Mouse (Mus musculus): ENCODE data around the gene Als2.

The Als2 gene

GRCm38 (mm10) chr1:59236856-59237441 is at the start of gene Als2:
Gene Als2, minus strand, starts transcription at chr1:59237231.
- DNase-seq (ENCODE audit: low spot score in 2 of 2) = peak; percentile 99 to 100

- DNase-seq (ENCODE audit: low spot score in 2 of 2) = no peak
Measured at GRCm38 (mm10) chr1:59286316-59286850, 49.4 kb upstream of the Als2 start.

GRCm38 (mm10) chr1:59285880-59286279 is 48.8 kb upstream of the Als2 start:
- DNase-seq (ENCODE audit: low spot score in 2 of 2) = no peak

- no peak for DNase-seq (ENCODE audit: low spot score in 2 of 2)
Measured at GRCm38 (mm10) chr1:59272189-59272588, 35.2 kb upstream of the Als2 start.

- DNase-seq (ENCODE audit: low spot score in 2 of 2) = no peak
Measured at GRCm38 (mm10) chr1:59269951-59270689, 33.1 kb upstream of the Als2 start.

GRCm38 (mm10) chr1:59269466-59269865 is 32.4 kb upstream of the Als2 start:
- no peak for DNase-seq (ENCODE audit: low spot score in 2 of 2)

GRCm38 (mm10) chr1:59268931-59269330 is 31.9 kb upstream of the Als2 start:
- DNase-seq (ENCODE audit: low spot score in 2 of 2) = no peak

- no peak for DNase-seq (ENCODE audit: low spot score in 2 of 2)
Measured at GRCm38 (mm10) chr1:59257736-59258135, 20.7 kb upstream of the Als2 start.

GRCm38 (mm10) chr1:59256751-59257231 is 19.8 kb upstream of the Als2 start, which contains the start of gene Cdk15:
Gene Cdk15, plus strand, starts transcription at chr1:59256906.
- no peak for DNase-seq (ENCODE audit: low spot score in 2 of 2)

GRCm38 (mm10) chr1:59253301-59253909 is 16.4 kb upstream of the Als2 start:
- peak in 1 of 2 experiments; percentile 12 for DNase-seq (ENCODE audit: low spot score in 2 of 2)

- no peak for DNase-seq (ENCODE audit: low spot score in 2 of 2)
Measured at GRCm38 (mm10) chr1:59252762-59253161, 15.7 kb upstream of the Als2 start.

- DNase-seq (ENCODE audit: low spot score in 2 of 2) = peak; percentile 40 to 73
Measured at GRCm38 (mm10) chr1:59247602-59248001, 10.6 kb upstream of the Als2 start.

GRCm38 (mm10) chr1:59243770-59244169 is 6.7 kb upstream of the Als2 start:
- no peak for DNase-seq (ENCODE audit: low spot score in 2 of 2)

- DNase-seq (ENCODE audit: low spot score in 2 of 2) = peak; percentile 29 to 61
Measured at GRCm38 (mm10) chr1:59237614-59238211, 682 bp upstream of the Als2 start.

- DNase-seq (ENCODE audit: low spot score in 2 of 2) = no peak
Measured at GRCm38 (mm10) chr1:59229187-59229586, 7.8 kb downstream of the Als2 start.

- no peak for DNase-seq (ENCODE audit: low spot score in 2 of 2)
Measured at GRCm38 (mm10) chr1:59228552-59228951, 8.5 kb downstream of the Als2 start.

- no peak for DNase-seq (ENCODE audit: low spot score in 2 of 2)
Measured at GRCm38 (mm10) chr1:59222101-59222825, 14.8 kb downstream of the Als2 start.

GRCm38 (mm10) chr1:59221591-59221990 is 15.4 kb downstream of the Als2 start:
- DNase-seq (ENCODE audit: low spot score in 2 of 2) = no peak

- DNase-seq (ENCODE audit: low spot score in 2 of 2) = no peak
Measured at GRCm38 (mm10) chr1:59220371-59220770, 16.7 kb downstream of the Als2 start.

GRCm38 (mm10) chr1:59215446-59215845 is 21.6 kb downstream of the Als2 start:
- DNase-seq (ENCODE audit: low spot score in 2 of 2) = peak in 1 of 2 experiments; percentile 13

- no peak for DNase-seq (ENCODE audit: low spot score in 2 of 2)
Measured at GRCm38 (mm10) chr1:59212951-59213350, 24.1 kb downstream of the Als2 start.

All from cerebellum, postnatal 4 days (tissue).